Mouse (Mus musculus) C2C12 (cell line): ENCODE data around the gene Gm26602.

Source experiments
- CTCF ChIP-seq: IDR thresholded peaks from one replicate; pipeline ENCODE4 v1.5.1; 2011; ENCODE audit not compliant: control insufficient read depth, insufficient read depth, insufficient read length
- MAX ChIP-seq: IDR thresholded peaks from one replicate; pipeline ENCODE4 v1.6.1; 2011; ENCODE audit warnings: mild to moderate bottlenecking, control low read depth
- MYOD1 ChIP-seq: IDR thresholded peaks from one replicate; pipeline ENCODE4 v1.6.1; 2011; ENCODE audit warnings: low read depth; ENCODE audit not compliant: control insufficient read depth, insufficient read length

- TF ChIP-seq MYOD1 (no peak), MAX (no peak), CTCF (no peak)
These were observed 8.7 kb downstream of the Gm26602 start for GRCm38 (mm10) chr10:79919251-79919849.
